Mouse (Mus musculus) ovary, postnatal 14 days (tissue): ENCODE measurements at regions not wholly inside any gene's neighbourhood (a gene's known extent, or its start where the extent isn't known, plus 50 kb on each side); places are given as distances from the start of the nearest gene placed in this dataset.
A peak's percentile ranks its signal among the peaks of the same experiment; 100 is the strongest.
"Not testable (repeated sequence)": the region's sequence is repeated elsewhere in the genome, so short reads cannot be mapped to it uniquely, and the experiment has no call there.

Experiments
- DNase-seq: peaks from one replicate; pipeline ENCODE4 v3.0.0; 2022; ENCODE audit warnings: low spot score

DNA sequence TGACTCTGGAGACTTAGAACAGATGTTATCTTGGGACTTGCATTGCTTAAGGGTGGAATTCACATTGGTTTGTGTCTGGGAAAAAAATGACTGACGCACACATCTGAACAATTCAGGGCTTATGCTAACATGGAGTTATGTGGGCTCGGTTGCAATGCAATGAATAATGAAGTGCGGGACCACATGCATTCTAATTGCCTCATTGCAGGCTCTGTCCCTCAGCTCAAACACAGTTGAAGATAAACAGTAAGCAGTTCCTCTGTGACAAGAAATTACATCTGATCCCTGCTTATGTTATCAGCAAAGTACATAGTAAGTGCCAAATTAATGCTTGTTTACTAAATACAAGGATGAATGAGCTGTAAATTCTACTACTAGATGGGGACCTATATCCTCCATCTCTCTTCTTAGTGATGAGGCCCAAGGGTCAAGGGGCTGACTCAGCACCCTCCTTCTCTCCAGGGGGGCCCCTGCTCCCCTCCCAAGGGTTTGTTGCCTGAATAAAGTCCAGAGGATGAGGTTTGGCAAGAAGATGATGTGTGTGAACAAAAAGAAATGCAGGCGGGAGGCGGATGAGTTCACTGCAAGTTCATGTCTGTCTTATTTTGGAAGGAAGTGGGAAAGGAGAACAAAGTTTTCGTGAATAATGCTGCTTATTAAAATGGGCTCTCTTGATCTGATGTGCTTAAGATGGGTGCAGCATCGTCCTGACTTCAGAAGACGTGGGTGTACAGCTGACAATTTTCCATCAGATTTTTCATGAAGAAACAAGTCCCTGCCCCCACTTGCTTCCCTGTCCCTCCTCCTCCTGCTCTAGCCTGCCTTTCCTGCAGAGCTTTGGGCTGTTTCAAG is 533.1 kb downstream of the Shisa9 start:
- DNase-seq = no peak

DNA sequence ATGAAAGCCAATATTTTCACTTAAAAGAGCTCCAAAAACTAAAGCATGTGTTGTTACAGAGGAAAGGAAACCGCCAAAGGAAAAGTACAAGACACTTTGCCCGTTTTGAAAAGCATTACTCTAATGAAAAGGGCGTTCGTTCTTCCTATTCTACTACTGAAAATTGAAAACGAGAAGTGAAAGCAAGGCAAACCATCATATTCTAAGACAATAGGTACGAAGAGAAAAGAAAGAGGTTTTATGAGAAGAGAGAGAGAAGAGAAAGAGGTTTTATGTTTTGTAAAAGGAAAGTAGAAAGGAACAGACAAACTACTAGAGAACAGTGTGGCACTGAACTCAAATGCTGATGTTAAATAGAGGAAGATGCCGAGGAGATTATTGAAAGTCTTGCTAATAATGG is 534.4 kb downstream of the Shisa9 start:
- DNase-seq = no peak

DNA sequence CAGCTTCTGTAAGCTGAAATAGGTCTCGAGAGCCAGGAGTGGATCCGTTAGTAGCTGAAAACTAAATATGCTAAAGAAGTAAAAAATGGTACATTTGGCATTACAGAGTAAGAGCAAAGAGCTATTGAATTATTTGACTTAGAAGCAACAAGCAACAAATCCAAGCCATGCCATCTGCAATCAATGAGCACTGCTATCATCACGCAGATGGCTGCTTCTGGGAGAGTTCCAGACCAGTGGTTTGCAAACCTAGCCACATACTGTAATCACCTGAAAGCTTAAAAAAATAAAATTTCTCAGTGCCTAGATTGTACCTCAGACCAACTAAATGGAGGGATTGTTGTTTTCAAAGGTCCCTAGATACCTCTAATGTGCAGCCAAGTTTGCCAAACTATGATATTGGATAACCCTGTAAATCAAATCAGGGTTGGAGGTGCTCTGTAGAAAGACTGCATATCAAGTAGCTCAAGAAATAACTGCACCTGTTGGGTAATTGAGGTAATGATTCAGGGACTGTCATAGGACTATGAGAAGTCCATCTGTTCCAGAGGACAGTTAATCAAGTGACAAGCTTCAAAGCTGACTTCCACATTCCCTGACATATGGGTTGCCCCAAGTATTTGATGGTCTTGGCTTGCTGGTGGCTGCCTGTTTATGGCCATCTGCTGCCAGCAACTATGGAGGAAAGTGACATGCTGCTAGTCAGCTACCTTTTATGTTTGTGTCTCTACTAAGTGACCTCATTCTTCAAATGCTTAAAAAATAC is 538.0 kb downstream of the Shisa9 start:
- DNase-seq = no peak

DNA sequence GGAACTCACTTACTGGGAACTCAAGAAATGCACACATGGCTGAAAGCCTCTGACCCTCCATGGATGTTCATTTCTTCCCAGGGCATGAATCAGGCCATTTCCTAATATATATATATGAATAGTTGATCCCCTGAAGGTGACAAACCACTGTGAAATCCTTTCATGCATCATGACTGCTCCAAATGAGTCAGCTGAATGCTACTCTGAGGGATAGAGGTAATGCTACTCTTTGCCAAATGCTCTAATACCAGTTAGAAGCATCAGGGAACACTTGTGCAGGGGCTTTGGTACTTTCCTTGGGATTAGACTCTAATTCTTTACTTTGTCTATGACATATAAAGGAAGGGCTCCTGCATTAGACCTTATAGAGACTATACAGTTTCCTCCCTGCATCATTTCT is 561.0 kb upstream of the Ercc4 start:
- no peak for DNase-seq

DNA sequence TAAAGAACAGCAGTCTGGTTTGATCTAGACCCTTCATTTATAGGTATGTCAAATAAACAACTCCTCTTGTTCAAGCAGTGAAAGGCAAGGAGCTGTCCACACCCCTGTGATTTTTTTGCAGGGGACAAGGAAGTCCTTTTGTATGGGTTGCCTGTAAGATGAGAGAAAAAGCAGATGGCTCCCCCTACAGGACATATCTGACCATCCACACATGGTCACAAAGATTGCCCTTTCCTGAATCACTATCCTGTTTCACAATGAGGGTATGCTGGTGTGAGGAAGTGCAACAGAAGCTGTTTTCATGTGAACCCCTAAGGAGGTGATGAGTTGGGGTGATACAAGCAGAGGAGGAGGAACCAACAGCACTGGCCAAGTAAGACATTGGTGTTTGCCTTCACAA is 520.6 kb upstream of the Ercc4 start:
- no peak for DNase-seq

DNA sequence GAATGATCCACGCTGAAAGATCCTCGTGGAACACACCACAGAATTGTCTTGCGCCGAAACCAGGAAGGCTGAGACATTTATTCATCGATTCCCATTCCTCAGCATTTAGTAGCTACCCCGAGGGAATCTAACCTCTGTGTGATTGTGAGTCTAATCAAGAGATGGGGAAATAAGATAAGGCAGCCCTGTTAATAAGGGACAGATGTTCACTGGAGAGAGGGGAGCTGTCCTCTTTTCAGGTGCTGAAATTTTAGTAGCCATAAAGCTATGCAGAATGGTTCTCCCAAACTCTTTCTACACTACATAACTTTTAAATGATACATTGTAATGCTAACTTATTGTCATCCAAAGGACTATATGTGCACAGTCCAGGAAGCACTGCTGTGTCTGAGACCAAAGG is 501.2 kb upstream of the Ercc4 start:
- DNase-seq = peak; percentile 15

DNA sequence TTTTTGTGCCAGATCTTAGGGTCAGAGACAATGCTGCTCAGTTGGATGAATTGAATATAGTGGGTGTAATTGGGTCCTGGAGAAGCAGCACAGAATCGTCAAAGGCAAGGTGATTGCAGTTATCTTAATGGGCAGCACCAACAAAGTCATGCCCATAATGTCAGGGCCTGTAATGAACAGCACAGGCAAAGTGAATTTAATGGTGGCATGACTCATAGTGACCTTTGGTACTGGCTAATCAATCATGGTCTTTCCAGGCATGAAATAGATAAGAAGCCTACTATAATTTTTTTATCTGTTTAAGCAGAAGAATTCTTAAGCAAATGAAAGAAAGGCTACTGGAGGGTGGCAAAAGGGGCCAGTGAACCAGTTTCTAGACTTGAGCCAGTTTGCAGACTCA is 498.4 kb upstream of the Ercc4 start:
- DNase-seq = no peak

DNA sequence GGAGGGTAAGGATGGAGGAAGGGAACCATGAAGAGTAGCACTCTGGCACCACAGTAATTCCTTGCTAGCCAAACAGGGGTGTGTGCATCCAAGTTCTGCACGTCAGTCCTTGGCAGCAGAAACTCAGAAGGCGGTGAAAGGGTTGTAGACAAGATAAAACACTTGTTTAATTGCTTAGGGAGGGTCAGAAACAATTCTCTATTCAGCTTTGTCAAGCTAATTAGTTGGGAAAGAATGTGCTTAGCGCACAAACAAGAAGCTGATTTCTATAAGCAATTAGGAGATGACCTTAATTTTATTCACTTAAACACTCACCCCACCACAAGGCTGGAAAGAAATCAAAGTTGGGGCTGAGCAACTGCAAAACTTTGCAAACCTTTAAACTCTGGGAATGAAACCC is 491.7 kb upstream of the Ercc4 start:
- no peak for DNase-seq

DNA sequence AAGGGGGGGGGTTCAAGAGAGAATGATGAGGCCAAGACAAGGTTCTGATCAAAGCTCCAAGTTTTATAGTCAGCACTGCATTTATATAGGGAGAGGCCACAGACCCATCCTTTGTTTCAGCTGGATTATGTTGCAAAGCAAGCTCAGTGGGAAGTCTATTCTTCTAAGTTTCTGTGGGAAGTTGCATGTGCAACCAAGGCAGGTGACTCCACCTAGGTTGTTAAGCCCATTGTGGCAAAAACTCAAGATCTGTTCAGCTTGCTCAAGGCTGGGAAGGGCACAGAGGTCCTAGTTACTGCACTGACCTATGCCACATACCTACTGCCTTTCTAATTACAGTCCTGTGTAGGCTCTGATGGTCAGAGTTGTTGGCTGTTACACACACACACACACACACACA is 477.0 kb upstream of the Ercc4 start:
- DNase-seq = no peak

- DNase-seq = no peak
These were observed 470.4 kb upstream of the Ercc4 start for GRCm38 (mm10) chr16:12638971-12639640.

GRCm38 (mm10) chr16:12643053-12643452 is 466.4 kb upstream of the Ercc4 start:
- no peak for DNase-seq

GRCm38 (mm10) chr16:12644621-12645020 is 464.9 kb upstream of the Ercc4 start:
- no peak for DNase-seq

GRCm38 (mm10) chr16:12652180-12652579 is 457.3 kb upstream of the Ercc4 start:
- DNase-seq = no peak

DNA sequence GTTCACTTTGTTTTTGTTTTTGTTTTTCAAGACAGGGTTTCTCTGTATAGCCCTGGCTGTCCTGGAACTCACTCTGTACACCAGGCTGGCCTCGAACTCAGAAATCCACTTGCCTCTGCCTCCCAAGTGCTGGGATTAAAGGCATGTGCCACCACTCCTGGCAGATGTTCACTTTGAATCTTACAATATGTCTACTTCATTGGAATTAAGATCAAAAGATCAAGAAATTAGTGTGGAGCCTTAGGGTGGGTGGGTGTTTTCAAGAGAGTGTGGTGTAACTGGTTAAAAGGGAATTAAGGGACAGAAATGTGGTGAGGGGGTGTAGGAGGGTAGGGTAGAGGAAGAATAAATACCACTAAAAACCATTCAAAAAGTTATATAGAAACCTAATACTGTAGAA is 435.8 kb upstream of the Ercc4 start:
- DNase-seq = not testable (repeated sequence)

- DNase-seq = no peak
These were observed 428.0 kb upstream of the Ercc4 start for GRCm38 (mm10) chr16:12681474-12681873.

DNA sequence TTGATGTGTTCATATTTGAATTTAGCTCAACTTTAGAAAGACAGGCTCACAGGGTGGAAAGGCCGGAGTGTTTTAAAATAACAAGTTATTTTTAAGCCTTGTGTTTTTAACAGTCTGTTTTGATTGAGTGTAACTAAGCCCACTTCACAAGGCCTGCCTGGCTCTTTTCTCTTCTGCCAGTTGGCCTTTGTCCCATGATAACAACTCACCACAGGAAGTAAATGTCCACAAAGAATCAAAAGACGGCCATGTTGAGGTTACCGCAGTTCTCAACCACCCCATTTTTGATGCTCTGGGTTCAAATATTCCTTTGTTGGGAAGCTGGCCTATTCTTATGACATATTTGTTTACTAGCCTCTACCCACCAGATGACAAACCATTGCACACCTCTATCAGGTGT is 423.7 kb upstream of the Ercc4 start:
- DNase-seq = no peak

GRCm38 (mm10) chr16:12691776-12692175 is 417.7 kb upstream of the Ercc4 start:
- no peak for DNase-seq

DNA sequence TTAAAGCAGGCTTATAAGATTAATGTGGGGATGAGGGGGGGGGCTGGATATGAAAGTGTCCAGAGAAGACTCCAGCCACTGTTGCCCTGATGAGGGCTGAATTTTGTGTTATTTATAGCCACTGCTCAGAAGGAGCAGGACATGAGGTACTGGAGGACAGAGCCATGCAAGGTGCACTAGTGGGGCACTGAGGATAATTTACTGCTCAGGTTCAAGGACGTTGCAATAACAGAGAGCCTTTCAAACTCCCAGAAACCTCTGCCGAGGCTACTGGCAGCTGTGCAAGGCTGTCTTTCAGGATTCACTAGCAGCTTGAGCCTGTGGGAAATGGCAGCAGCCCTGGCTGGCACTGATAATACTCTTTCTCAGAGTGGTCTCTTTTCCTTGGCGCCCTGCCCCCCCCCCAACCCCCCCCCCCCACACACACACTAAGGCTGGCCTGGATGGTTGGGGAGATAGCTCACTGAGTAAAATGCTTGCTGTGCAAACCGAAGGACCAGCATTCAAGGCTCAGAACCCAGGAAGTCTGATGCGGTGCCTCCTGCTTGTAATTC is 416.7 kb upstream of the Ercc4 start:
- no peak for DNase-seq

DNA sequence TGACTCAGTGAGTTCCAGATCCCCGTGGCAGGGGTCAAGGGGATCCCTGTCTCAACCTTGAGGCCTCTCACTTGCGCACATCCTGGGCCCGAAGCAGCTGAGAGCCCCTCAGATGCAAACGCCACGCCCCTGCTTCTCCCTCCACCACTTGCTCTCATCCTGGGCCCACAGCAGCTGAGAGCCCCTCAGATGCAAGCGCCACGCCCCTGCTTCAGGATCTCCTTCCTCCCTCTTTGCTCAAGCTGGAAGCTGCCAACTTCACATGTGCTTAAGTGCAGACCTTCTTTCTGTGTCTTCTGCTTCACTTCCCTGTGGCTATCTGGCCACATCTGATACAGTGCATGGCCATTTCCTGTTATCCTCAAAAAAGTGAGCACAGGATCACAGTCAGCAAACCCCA is 416.1 kb upstream of the Ercc4 start:
- no peak for DNase-seq

- no peak for DNase-seq
These were observed 414.8 kb upstream of the Ercc4 start for GRCm38 (mm10) chr16:12694646-12695045.

DNA sequence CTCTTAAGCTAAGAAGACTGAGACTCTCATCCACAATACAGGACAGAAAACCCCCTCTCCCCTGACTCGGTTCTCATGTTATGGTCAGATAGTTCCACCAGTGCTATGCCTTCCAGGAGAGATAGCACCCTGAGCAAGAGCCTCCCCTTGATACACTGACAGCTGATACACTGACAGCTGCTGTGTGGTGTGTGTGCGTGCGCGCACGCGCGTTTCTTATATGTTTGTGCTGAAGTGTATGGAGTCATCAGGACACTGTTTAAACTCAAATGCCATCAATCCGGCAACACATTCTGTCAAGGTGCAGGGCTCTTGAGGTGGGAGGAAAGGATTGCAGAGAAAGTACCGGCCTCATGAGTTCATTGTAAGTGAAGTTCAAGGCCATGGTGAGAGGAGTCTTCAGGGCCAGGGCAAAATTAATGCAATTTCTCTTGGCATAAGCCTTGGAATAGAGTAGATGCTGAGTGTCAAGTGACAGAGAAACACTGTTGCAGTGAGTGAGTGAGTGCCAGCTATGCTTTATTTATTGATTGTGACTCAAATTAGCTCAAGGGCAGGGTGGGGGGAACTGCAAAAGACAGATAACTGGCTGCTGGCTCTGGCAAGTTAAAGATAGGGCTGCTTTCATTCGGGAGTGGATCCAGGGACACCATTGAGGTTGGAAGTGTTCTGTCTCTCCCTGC is 412.4 kb upstream of the Ercc4 start:
- DNase-seq = no peak

- no peak for DNase-seq
These were observed 409.9 kb upstream of the Ercc4 start for GRCm38 (mm10) chr16:12699557-12699956.
